Mouse (Mus musculus) layer of hippocampus, postnatal 10 days (tissue): ENCODE data around the gene Mycbp. TPM values are rescaled to one million over a fixed set of nuclear protein-coding genes. Genes with fewer than 3 reads are reported as not detected.

ENCODE experiments used
- DNase-seq, 2 experiments: peaks; one replicate each; pipeline ENCODE4 v3.0.0; 2021; ENCODE audit warnings: low spot score in 2 of 2
- long read RNA-seq: library from polyadenylated mRNA; stranded (forward); transcript quantifications from one replicate; pipeline ENCODE4 v2.0.0, GENCODE M21; 2023
- total RNA-seq, 2 experiments: library from RNA; stranded (reverse); gene quantifications; 2 replicates each; pipeline ENCODE4 v1.2.3; 2021

Mycbp gene
- 10 to 100 TPM; 16.1 to 17.2 TPM for total RNA-seq
- long read RNA-seq, transcript Mycbp-201 (5 exons, 1,685 nt) = major isoform, 14 of 25 reads
- long read RNA-seq, partial matches to known transcripts = 2 of 25 reads
- long read RNA-seq, other reads (novel, unspliced or antisense) = 7 of 25 reads

GRCm38 (mm10) chr4:123904333-123905125 lies at the start of gene Mycbp:
Mycbp (plus strand) TSS chr4:123904832.
- peak; percentile 99 to 100 for DNase-seq

DNA sequence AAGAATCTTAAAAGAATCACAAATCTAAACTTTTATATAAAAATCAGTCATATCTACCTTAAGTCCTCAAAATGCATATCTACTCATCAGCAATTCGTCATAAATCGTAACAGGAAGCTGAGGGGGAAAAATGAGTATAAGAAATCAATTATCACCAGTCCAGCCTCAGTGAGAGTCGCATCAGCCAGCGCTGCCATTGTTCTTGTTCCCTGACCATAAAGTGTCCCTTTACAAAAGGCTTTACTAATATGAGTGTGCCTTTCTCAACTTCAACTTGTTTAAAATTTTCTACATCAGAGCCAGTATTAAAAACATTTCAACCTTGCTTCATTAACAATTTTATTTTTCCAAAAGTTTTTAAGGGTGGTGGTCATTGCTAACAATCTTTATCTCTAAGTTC lies 47.7 kb upstream of the Mycbp start:
- DNase-seq = no peak

- DNase-seq = no peak
Measured at GRCm38 (mm10) chr4:123858090-123858489, 46.5 kb upstream of the Mycbp start.

GRCm38 (mm10) chr4:123859379-123859778 lies 45.3 kb upstream of the Mycbp start, which contains the start of gene 4933427I04Rik:
4933427I04Rik (plus strand) TSS chr4:123859679.
- DNase-seq = no peak

DNA sequence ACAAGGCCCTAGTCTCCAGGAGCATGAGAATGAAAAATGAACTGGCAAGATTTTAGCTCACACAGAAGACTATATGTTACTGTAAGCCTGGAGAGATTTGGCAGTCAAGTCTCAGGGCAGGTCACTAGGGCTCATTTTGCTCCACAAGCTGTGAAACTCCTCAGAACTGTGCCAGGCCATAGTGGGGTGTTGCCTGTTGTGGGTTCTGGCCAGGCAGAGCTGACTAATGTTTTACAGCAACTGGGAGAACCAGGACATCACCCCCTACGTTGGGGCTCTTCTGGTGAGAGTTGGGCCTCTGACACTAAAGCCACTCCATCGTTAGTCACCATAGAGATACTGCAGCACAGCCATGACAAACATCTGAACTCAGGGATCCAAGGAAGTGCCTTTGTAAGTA lies 44.8 kb upstream of the Mycbp start:
- no peak for DNase-seq

- no peak for DNase-seq
Measured at GRCm38 (mm10) chr4:123860621-123861020, 44.0 kb upstream of the Mycbp start.

DNA sequence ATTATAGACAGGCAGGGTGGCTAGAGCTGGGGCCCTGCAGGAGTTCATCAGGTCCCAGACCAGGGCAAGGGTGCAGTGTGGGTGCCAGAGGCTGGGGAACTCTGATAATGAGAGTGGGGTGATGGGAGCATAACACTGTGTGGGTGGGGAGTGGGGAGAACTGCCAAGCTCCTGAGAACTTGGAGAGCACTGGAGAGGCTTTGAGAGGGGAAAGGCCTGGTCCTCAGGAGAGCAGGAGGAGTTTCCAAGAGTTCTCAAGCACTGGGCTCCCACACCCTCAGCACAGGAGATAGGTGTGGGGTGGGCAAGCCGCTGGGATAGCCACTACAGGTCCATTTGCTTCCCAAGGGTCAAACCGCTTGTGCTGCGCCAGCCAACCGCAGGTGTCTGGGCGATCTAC lies 10.9 kb upstream of the Mycbp start:
- DNase-seq = no peak

- DNase-seq = no peak
Measured at GRCm38 (mm10) chr4:123894295-123894694, 10.3 kb upstream of the Mycbp start.

GRCm38 (mm10) chr4:123898696-123899095 lies 5.9 kb upstream of the Mycbp start:
- DNase-seq = peak; percentile 64 to 66

GRCm38 (mm10) chr4:123903432-123903831 lies 1.2 kb upstream of the Mycbp start:
- no peak for DNase-seq

DNA sequence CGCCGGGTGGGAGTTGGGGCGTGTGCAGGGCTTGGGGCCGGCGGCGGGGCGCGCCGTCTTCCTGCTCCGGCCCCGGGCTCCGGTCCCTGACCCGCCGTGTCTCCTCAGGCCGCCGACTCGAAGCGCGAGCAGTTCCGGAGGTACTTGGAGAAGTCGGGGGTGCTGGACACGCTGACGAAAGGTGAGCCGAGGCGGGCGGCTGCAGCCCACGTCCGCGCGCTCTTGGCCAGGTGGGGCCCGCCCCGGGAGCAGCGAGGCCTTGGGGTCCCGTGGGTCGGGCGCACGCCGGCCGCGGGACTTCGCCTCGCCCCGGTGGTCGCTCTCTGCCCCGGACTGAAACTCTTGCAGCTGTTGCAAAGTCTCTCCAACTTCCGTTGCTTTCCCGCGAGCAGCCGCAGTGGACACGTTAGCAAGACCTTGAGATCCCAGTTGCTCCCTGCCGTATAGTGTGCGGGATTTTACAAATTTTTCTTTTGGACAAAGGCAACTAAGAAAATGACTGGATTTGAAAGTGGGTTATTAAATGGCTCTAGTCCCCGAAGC lies 565 bp downstream of the Mycbp start:
- DNase-seq = no peak

GRCm38 (mm10) chr4:123911503-123911902 lies 6.9 kb downstream of the Mycbp start:
- no peak for DNase-seq

DNA sequence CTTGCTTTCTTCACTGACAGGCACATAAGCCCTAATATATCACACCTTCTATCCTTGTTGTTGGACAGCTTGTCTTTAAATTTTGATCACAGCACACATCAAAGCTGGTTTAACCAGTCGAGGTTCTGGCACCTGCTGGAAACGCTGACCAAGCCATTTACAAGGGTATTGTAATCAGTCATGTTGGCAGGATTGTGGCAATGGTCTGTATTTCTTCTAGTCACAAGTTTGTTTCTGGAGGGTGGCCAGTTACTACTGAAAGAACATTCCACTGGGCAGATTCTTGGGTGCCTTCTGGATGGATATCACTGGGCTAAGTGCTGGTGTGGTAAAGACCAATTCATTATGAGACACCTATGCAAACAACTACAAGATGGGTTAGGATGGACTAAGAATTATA lies 7.8 kb downstream of the Mycbp start:
- DNase-seq = no peak

GRCm38 (mm10) chr4:123916748-123917547 lies 12.3 kb downstream of the Mycbp start, which contains the start of gene Rragc:
Rragc (plus strand) TSS chr4:123917446.
- peak; percentile 100 for DNase-seq

DNA sequence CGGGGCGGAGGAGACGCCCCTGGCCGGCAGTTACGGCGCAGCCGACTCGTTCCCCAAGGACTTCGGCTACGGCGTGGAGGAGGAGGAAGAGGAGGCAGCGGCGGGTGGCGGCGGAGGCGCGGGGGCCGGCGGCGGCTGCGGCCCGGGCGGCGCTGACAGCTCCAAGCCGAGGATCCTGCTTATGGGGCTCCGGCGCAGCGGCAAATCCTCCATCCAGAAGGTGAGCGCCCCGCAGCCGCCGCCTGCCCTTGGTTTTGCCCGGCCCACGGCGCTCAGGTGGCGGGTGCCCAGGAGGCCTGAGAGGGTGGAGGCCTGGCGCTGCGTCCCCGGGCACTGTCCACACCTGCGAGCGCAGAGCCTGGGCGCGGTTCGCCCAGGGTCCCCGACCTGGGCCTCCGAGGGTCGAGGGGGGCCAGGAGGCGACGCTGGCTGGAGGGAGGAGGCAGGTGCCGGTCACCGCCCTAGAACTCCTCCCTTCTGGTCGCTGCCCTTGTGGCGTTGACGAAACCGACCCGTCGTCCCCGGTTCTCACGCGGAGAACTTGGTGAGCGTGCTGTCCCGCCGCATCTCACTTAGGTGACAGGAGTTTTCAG lies 13.0 kb downstream of the Mycbp start, which contains the start of gene 4930535I16Rik:
Gene 4930535I16Rik, minus strand, starts transcription at position 475 of the 593 bp plus-strand sequence.
- DNase-seq = no peak

GRCm38 (mm10) chr4:123918851-123919250 lies 14.2 kb downstream of the Mycbp start:
- DNase-seq = no peak

- DNase-seq = no peak
Measured at GRCm38 (mm10) chr4:123921055-123921565, 16.5 kb downstream of the Mycbp start.

DNA sequence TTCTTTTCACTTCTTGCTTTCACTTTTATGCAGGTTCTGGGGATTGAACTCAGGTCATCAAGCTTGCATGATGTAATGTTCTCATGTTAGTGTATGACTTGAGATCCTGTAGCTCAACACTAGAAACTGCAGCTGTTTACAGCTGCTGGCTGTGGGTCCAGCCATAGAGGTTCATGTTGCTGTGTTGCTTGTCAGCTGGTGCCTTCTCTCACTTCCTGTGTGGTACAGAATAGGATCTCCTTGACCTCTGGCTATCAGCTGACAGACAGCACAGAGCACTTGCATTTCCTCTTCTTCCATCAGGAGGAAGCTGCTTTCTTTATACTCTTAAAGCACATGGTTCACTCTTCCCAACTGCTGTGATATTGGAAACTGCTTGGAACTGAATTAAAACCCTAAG lies 23.3 kb downstream of the Mycbp start:
- DNase-seq = no peak

DNA sequence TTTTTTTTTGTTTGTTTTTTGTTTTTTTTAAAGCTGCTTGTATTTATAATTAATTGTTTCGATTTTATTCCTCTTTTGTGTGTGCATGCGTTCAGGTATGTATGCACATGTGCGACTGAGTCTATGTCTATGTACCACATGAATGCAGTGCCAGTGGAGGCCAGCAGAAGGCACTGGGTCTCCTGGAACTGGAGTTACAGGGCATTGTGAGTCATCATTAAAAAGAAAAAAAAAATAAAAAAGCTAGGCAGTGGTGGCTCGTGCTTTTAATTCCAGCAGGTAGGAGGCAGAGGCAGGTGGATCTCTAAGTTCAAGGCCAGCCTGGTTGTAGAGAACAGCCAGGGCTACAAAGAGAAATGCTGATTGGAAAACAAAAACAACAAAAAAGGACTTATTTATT lies 25.4 kb downstream of the Mycbp start:
- no peak for DNase-seq

GRCm38 (mm10) chr4:123934306-123934705 lies 29.7 kb downstream of the Mycbp start:
- peak in 1 of 2 experiments; percentile 32 for DNase-seq

- no peak for DNase-seq
Measured at GRCm38 (mm10) chr4:123936059-123936458, 31.4 kb downstream of the Mycbp start.
